Mouse (Mus musculus) megakaryocyte, embryonic 14.5 days (primary cell): Measurements from ENCODE around the gene Adamts4.

Experiments
- FLI1 ChIP-seq: IDR thresholded peaks from 2 replicates; pipeline ENCODE4 v1.6.1; 2012; ENCODE audit warnings: low read length, inconsistent platforms, mixed read lengths
- GATA1 ChIP-seq: IDR thresholded peaks from 3 replicates; pipeline ENCODE4 v1.6.1; 2012; ENCODE audit warnings: mixed read lengths, low read length, inconsistent platforms, borderline replicate concordance

GRCm38 (mm10) chr1:171251594-171252324 lies 1.5 kb downstream of the Adamts4 start:
- TF ChIP-seq GATA1 (no peak), FLI1 (no peak)
